Mouse (Mus musculus) brain, embryonic 14.5 days (tissue): ENCODE results near the gene Hspb8.

ENCODE experiments used
- CTCF ChIP-seq: fragments of 200-500 bp; IDR thresholded peaks from 2 replicates; pipeline ENCODE4 v1.5.1; 2012; ENCODE audit warnings: inconsistent platforms, mild to moderate bottlenecking, moderate library complexity, borderline replicate concordance; ENCODE audit not compliant: insufficient read depth, insufficient read length; ENCODE audit errors: extremely low read depth
- POLR2A ChIP-seq: fragments of 200-500 bp; IDR thresholded peaks from 2 replicates; pipeline ENCODE4 v1.6.1; 2012; ENCODE audit warnings: mild to moderate bottlenecking, inconsistent platforms, borderline replicate concordance; ENCODE audit not compliant: poor library complexity, insufficient read depth, insufficient read length, severe bottlenecking; ENCODE audit errors: extremely low read depth

DNA sequence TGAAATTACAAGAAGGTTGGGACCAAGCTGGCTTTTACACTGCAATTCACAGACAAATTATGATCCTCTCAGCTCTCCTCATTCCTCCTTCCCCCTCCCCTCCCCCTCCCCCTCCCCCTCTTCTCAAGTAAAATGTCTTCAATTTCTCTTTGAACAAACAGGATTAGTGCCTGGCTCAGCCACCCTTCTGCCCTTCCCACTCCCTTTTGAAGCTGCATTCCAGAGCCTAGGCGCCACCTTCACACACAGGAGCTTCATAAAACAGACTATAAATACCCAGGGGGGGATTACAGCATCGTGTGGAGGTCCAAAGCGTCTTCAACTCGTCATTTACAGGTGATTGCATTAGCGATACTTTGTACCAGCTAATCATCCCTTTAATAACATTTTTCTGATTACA is 6.5 kb downstream of the Hspb8 start:
- TF ChIP-seq CTCF = no peak
- TF ChIP-seq POLR2A = no peak
